Mouse (Mus musculus) fibroblast of lung, adult 2 months (primary cell): ENCODE measurements at regions not wholly inside any gene's neighbourhood (a gene's known extent, or its start where the extent isn't known, plus 50 kb on each side); places are given as distances from the start of the nearest gene placed in this dataset.
A peak's percentile ranks its signal among the peaks of the same experiment; 100 is the strongest.

Experiments used
- DNase-seq: peaks from one replicate; pipeline ENCODE4 v3.0.0-alpha.2; 2011; ENCODE audit warnings: low read depth

GRCm38 (mm10) chr2:103848923-103849700 is 51.7 kb upstream of the Caprin1 start:
- peak; percentile 21 for DNase-seq

GRCm38 (mm10) chr2:103849766-103850530 is 52.5 kb upstream of the Caprin1 start:
- DNase-seq = no peak

DNA sequence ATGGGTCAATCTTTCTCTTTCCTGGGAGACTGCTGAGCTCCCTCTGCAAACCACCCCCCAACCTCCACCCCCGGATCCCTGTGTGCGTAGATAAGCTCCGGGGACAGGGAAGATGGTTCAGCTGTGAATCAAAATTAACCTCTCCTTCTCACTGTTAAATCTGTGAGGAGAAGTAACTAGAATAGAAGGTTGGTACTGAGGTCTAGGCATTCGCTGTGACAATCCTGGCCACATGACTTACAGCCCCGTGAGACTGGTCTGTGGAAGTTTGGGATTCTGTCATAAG is 53.0 kb upstream of the Caprin1 start:
- DNase-seq = no peak

DNA sequence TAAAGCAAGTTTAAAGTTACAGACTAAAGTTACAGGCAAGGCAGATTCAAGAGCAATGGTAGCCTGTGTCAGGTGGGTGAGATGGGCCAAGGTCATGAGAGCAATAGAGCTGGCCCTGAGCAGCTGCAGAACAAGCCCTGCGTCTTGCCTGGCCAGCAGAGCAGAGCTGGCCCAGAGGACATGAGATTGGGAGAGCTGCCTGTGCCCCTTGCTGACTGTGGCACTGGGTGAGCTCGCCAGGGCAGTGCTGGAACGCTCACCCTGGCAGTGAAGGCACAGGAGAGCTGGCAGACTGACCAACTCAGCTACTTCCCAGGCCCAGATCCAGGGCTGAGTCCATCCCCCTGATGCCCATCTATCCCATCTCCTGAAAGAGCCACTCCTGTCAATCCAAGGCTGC is 53.7 kb upstream of the Caprin1 start:
- no peak for DNase-seq

DNA sequence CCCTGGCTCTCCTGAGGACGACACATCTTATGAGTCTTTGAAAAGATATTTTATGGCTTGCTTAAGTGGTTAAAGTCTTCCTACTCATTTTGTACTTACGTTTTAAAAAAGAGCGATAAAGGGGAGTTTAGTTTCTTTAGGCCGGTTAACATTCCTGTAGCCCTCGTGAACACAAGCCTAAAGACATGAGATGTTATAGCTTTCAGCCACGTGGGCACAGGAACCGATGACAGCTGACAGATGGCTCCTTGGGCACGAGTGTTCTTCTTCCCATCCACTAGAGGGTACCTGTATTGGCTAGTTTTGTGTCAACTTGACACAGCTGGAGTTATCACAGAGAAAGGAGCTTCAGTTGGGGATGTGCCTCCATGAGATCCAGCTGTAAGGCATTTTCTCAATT is 63.8 kb upstream of the Caprin1 start:
- DNase-seq = no peak

DNA sequence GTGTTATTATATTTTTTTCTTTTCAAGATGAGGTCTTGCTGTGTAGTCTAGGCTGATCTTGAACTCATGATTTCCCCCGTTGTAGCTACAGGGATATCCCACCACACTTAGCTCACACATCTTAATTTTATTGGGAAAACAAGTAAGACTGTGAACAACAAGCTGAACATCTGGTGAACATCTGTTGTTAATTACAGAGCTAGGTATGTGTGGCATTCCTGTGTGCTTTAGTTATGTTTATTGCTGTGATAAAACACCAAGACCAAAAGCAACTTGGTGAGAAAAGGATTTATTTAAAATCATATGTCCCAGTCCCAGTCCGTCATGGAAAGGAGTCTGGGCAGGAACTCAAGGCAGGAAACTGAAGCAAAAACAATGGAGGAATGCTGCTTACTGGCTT is 66.8 kb upstream of the Caprin1 start:
- no peak for DNase-seq

DNA sequence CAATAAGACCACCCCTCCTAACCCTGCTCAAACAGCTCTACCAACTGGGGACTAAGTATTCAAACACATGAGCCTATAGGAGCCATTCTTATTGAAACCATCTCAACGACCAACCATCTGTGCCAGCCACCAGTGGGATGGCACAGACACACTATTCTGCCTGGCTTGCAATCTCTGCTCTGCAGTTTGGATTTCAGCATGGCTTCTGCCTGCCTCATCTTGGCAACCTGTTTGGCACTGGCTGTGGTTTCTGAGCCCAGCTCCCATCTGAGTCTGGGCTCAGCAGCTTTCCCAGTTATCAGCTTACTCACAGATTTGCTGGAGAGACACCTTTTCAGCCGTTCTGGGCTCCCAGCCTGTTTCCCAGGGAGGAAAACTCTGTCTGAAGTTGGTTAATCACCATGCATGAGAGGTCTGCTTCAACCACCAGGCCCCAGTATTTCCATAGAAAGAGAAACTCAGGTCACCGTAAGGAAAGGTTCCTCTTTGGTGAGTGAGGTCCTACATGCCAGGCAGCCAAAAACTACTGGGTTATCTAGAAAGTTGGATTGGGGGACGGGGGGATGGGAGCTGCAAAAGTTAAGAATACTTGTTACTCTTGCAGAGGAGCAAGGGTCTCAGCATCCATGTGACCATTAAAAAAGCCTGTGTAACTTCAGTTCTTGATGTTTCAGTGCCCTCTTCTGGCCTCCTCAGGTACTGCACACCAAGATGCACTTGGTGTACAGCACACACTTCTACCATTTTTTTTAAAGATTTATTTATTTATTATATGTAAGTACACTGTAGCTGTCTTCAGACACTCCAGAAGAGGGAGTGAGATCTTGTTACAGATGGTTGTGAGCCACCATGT is 68.1 kb upstream of the Caprin1 start:
- no peak for DNase-seq

GRCm38 (mm10) chr2:103867241-103867957 is 70.0 kb upstream of the Caprin1 start:
- DNase-seq = no peak

DNA sequence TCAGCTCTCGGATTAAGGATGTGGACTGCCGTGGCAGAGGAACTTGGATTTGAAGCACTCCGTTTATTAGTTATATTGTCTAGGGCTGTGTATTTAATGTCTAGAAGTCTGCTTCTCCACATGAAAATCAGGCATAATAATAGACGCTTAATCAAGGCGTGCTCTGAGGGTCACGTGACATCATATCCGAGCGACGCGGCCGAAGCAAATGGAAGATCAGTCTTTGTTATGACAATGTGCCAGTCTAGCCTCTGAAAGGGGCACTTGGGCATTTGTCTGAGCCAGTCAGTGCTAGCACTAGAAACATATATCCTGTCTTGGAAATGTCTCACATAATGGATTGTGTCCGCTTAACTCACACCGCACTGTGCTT is 70.5 kb upstream of the Caprin1 start:
- DNase-seq = no peak

- DNase-seq = no peak
Observed at GRCm38 (mm10) chr2:103868655-103869054, 71.2 kb upstream of the Caprin1 start.

GRCm38 (mm10) chr2:103871522-103872276 is 74.2 kb upstream of the Caprin1 start:
- DNase-seq = no peak

GRCm38 (mm10) chr2:103872277-103872636 is 74.8 kb upstream of the Caprin1 start:
- no peak for DNase-seq

DNA sequence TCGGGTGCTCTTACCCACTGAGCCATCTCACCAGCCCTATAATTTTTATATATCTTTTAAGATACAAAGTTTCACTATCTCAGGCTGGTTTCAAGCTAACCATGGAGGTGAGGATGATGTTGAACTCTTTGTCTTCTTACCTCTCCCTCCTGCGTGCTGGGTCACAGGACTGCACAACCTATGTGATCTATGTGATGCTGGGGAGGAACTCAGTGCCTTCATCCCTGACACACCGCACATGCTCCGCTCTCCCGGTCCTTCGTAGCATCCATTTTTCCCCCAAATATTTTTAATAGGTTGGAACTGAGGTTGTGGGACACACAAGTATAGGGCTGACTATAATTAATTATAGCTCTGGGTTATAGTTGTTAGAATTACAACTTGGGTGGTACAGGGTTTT is 75.9 kb upstream of the Caprin1 start:
- no peak for DNase-seq

- DNase-seq = no peak
Observed at GRCm38 (mm10) chr2:103874466-103874865, 77.0 kb upstream of the Caprin1 start.

DNA sequence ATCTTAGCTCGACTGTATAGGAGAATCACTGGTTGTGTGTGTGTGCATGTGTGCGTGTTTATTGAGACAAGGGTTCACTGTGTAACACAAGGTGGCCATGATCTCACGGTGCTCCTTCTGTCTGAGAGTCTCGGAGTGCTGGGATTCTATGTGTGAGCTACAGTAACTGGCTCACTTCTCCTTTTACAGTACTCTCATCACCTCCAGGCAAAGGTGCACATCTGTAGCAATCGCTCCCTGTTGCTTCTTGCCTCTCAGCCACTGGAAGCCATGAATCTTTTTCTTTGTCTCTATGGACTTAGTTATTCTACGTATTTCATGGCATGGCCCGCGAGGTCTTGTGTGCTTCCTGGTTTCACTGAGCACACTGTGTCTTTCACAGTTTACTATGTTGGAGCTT is 78.3 kb upstream of the Caprin1 start:
- no peak for DNase-seq

DNA sequence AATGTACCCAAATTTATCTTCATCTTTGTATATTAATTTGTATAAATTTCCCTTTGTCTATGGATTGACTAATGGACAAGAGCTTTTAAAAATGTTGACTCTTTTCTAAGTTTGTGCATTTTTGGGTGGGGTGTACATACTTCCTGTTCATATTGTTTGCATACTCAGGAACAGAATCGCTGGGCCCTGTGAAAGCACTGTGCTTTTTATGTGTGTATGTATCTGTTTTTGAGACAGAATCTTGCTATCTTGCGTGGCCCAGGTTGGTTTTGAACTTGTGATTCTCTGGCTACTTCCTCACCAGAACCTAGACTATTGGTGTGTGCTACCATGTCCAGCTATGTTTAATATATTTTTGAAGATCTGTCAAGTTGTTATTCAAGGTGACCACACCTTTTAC is 78.8 kb upstream of the Caprin1 start:
- DNase-seq = no peak

DNA sequence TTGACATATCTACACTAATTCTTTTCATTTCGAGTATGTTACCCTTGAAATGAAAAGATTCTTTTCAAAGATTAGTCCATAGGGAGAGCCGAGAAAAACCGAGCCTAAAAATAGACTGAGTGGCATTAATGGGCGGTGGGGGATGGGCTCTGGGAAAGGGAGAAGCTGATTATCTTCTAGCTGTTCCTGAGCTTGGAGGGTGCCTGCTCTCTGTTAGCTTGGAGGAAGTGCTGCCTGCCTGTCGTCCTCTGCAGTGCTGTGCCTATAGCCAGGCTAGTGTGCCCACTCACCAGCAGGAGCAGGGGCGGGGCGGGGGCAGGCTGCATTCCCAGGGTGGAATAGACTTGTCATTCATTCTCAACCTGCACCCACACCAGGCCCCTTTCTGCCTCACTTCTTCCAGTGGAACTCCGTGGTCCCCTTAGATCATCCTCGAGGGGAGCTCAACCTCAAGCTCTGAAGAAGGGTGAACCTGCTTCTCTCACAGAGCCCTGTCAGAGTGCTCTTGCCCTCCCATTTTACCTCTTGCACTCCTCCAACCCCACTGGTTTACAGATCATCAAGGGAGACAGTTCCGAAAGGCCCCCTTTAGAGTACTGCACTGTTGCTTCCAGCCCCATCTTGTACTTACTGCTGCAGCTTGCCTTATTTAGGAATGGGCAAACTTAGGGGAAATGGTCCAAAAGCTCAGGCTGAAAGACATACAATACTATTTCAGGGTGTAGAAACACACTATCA is 76.6 kb upstream of the Lmo2 start:
- no peak for DNase-seq

- no peak for DNase-seq
Observed at GRCm38 (mm10) chr2:103884926-103885325, 72.9 kb upstream of the Lmo2 start.

DNA sequence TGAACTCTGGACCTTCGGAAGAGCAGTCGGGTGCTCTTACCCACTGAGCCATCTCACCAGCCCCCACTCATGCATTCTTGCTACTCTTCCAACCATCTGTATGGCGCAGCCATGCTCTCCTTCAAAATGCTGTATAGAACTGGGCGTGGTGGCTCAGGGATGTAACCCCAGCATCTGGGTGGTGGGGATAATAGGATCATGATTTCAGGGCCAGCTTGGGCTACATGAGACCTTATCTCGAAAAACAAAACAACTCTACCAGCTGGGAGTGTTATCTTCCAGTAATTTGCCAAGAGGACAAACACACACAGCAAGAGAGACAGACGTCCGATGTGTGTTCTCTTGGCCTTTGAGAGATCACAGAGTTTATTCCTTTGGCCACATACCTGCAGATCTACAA is 69.8 kb upstream of the Lmo2 start:
- no peak for DNase-seq

- DNase-seq = no peak
Observed at GRCm38 (mm10) chr2:103891240-103891767, 66.5 kb upstream of the Lmo2 start.
